Mouse (Mus musculus) lung, postnatal 14 days (tissue): ENCODE measurements around the gene Sec24c.

ENCODE experiments used
- DNase-seq: peaks from one replicate; pipeline ENCODE4 v3.0.0; 2021

The Sec24c gene

DNA sequence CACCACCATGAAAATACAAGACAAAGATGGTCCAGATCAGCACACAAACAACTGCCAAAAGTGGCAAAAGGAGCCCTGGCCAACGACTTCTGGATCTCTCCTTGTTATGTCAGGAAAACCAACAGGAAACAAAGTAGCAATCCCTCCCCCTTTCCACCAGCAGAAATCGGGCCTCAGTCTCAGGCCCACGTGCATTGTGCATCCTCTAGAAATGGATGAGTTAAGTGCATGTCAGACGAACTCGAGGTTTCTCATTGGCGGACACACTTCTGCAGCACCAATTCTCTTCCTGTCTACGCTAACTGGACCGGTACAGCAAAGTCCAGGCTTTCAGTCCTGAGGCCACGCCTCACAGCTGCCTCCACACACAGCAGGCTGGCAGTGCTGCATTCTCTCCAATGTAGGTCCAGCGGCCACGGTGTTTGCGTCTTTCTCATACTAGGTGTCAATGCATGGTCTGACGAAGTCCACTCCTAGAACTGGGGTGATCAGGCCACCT is 61.8 kb downstream of the Sec24c start:
- DNase-seq = no peak

DNA sequence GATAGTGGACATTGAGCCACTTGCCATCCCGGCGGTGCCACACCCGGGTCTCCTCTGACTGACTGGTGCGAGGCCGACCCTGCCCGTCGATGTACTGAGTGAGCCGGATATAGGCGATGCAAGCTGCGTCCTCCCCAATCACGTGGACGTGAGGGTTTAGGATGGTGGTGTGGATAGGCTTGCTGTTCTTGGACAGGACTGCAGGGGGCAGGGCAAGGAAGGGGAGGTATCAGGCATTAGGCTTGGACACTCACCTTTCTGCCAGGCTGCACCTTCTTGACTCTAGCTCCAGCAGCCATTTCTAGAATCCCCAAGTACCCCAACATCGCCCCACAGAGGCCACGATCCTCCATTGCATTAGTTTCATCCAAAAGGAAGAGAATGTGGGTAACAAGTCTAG is 63.2 kb downstream of the Sec24c start:
- DNase-seq = peak; percentile 66

- DNase-seq = no peak
Observed at GRCm38 (mm10) chr14:20738511-20738910, 64.4 kb downstream of the Sec24c start.

DNA sequence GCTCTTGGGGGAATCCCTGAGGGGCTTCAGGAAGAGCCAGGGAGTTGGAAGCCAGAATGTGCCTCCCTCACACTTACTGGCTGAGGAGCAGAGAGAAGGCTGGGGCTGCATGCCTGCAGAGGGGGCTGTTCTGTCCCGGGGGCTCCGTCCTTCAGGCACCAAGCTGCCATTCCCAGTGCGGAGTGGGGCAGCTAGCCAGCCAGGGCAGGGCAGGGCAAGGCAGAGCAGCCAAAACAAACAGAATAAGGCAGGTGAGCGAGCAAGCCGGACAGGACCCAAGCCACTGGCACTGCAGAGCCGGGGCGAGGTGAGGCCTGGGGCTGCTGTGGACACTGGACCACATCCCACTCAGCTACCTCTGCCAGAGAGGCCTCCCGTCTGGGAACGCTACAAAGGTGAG is 67.2 kb downstream of the Sec24c start:
- DNase-seq = peak; percentile 49

- DNase-seq = peak; percentile 38
Observed at GRCm38 (mm10) chr14:20743614-20744013, 69.5 kb downstream of the Sec24c start.
